Mouse (Mus musculus) naive thymus-derived CD4-positive, alpha-beta T cell, adult 5 months (primary cell): ENCODE measurements around the gene Kdelr1. TPM values are rescaled to one million over a fixed set of nuclear protein-coding genes. Genes with fewer than 3 reads are reported as not detected.

Experiments
- polyA plus RNA-seq: library from polyadenylated mRNA; unstranded; fragments of 100-300 nt; shearing (Covaris generic); gene quantifications from one replicate; pipeline ENCODE4 v1.2.1, GENCODE M21; 2017

Kdelr1 gene
- polyA plus RNA-seq = 47.7 TPM

DNA sequence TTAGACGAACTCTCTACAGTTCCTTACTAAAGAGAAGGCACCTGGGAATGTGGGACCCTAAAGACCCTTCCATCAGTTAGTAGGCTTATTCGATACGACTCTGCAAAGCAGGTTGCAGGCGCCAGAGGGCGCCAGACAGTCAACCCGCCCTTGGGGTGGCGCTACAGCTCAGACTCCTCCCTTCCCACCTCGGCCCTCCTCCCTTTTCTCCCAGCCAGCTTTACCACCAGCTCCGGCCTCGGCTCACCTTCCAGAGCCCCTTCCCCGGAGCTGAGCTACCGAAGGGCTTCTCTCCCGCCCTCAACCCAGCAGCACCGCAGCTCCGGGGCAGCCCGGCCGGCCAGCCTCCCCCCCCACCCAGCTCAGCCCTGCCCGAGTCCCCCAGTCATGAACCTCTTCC, at the start of gene Kdelr1:
TSS of gene Kdelr1 (plus strand) at position 149 of the 400 bp plus-strand sequence.

DNA sequence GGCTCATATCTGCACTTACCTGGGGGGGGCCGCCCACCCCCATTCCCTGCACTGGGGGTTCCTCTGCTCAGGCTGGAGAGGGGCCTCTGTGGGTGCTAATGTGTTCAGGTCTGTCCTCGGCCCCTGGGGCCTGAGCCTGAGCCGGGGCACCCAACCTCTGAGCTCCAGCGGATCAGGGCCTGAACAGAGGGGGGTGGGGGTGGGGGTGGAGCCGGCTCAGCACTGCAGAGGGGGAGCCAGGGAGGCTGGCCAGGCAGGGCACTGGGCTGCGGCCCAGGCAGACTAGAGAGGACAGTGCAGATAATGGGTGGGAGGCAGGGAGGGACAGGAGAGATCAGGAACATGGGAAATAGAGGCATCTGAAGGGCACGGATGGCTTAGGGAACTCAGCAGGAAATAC, 48.0 kb upstream of the Kdelr1 start, which contains the start of gene Kcnj14:
TSS of gene Kcnj14 (minus strand) at position 185 of the 400 bp plus-strand sequence.

GRCm38 (mm10) chr7:45830427-45831127, 42.0 kb upstream of the Kdelr1 start, which contains the start of gene Grwd1:
TSS of gene Grwd1 (minus strand) at chr7:45830944.

DNA sequence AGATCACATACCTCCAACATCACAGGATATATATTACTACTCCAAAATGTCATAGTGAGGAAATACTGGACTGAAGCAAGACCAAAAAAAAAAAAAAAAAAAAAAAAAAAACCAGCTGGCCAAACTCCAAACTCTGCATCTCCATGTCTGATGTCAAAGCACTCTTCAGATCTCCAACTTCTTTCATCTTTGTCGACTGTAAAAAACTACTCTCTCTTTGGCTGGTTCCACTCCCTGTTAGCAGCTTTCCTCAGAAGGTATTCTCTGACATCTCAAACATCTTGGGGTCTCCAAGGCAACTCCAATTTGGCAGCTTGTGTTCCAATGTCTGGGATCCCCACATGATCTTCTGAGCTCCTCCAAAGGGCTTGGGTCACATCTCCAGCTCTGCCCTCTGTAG, 5.7 kb downstream of the Kdelr1 start, which contains the start of gene Grin2d:
TSS of gene Grin2d (minus strand) at position 101 of the 400 bp plus-strand sequence.

DNA sequence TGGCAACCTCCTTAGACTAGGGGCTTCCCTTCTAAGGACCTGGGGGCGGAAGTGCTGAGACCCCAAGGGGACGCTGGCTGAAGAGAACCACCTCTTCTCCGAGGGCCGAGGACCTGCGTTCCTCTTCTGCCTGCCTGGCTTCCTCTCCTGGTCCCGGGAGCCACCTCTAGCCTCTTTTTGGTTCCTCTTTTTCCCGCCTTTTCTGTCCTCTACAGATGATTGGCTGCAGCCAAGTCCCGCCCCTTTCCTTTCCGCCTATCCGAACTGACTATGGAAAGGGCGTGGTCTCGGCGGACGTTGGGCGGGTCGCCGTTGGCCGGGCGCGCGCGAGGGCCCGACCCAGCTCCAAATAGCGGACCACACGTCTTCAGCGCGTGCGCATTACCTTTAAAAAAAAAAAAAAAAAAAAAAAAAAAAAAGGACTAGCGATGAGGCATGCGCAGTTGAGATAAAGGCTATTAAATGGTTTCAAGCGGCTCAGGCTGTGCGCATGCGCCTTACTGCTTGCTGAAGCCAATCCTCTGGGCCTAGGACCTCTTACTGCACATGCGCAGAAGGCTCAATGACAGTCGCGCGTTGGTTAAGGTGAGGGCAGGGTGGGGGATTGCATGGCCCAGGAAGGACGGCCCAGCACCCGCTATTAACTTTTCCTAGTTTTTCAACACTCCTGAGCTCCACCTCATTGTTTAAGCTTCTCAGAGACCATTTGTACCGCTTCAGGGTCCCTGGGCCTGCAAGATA, 24.1 kb downstream of the Kdelr1 start, which contains the start of the genes Syngr4 and Tmem143:
TSS of gene Syngr4 (minus strand) at position 198 of the 741 bp plus-strand sequence.
TSS of gene Tmem143 (plus strand) at position 425 of the 741 bp plus-strand sequence.

GRCm38 (mm10) chr7:45921242-45921621, 48.7 kb downstream of the Kdelr1 start, which contains the start of gene Emp3:
TSS of gene Emp3 (minus strand) at chr7:45921404.

DNA sequence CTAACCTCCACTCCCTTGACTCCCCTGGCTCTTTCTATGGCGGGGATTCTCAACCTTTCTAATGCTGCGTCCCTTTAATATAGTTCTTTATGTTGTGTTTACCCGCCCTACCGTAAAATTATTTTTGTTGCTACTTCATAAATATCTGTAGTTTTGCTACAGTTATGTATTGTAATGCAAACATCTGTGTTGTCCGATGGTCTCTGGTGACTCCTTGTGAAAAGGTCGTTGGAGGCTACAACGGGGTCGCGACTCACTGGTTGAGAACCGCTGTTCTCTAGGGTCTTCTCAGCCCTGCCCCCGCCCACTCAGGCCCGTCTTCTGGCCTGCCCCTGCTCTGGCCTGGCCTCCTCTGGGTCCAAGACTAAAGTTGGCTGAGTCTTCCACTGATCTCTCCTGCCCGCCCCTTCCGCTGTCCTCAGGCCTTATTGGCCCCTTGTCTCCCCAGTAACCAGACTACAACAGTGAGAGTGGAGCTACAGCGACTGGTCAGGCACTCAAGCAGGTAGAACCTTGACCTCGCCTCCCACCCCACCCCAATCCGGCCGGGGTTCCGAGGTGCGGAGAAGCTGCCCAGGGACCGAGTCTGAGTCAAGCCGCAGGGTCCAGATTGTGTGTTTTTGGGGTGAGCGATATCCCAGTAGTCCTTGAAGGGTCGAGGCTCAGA, 51.3 kb downstream of the Kdelr1 start, which contains the start of gene Ccdc114:
TSS of gene Ccdc114 (plus strand) at position 311 of the 667 bp plus-strand sequence.

Other genes starting within 250 kb of the Kdelr1 start
- 0.41 TPM for gene Rasip1, start 245.3 kb upstream of the Kdelr1 start, polyA plus RNA-seq
- gene Mamstr, start 232.8 kb upstream of the Kdelr1 start, polyA plus RNA-seq = not detected
- gene Fut2, start 206.4 kb upstream of the Kdelr1 start, polyA plus RNA-seq = not detected
- gene Ntn5, start 188.8 kb upstream of the Kdelr1 start, polyA plus RNA-seq = 0.26 TPM
- gene Sec1, start 178.4 kb upstream of the Kdelr1 start, polyA plus RNA-seq = 0.16 TPM
- 4.5 TPM for gene Car11, start 172.9 kb upstream of the Kdelr1 start, polyA plus RNA-seq
- gene Dbp, start 167.7 kb upstream of the Kdelr1 start, polyA plus RNA-seq = 15.3 TPM
- 1,856 TPM for gene Rpl18, start 157.3 kb upstream of the Kdelr1 start, polyA plus RNA-seq
- 19.2 TPM for gene Sphk2, start 154.8 kb upstream of the Kdelr1 start, polyA plus RNA-seq
- 0.36 TPM for gene Fam83e, start 151.6 kb upstream of the Kdelr1 start, polyA plus RNA-seq
- gene Spaca4, start 147.0 kb upstream of the Kdelr1 start, polyA plus RNA-seq = not detected
- not detected for gene Lmtk3, start 89.0 kb upstream of the Kdelr1 start, polyA plus RNA-seq
- gene Sult2b1, start 88.1 kb upstream of the Kdelr1 start, polyA plus RNA-seq = 4.7 TPM
- 138 TPM for gene Cyth2, start 58.2 kb upstream of the Kdelr1 start, polyA plus RNA-seq
- gene Kcnj14, start 48.0 kb upstream of the Kdelr1 start, polyA plus RNA-seq = 0.17 TPM
- gene Grwd1, start 41.8 kb upstream of the Kdelr1 start, polyA plus RNA-seq = 39.5 TPM
- gene Grin2d, start 5.6 kb downstream of the Kdelr1 start, polyA plus RNA-seq = 0.66 TPM
- not detected for gene Syngr4, start 23.9 kb downstream of the Kdelr1 start, polyA plus RNA-seq
- gene Tmem143, start 24.2 kb downstream of the Kdelr1 start, polyA plus RNA-seq = 3.1 TPM
- gene Emp3, start 48.6 kb downstream of the Kdelr1 start, polyA plus RNA-seq = 369 TPM
- 2.1 TPM for gene Ccdc114, start 51.3 kb downstream of the Kdelr1 start, polyA plus RNA-seq
- not detected for gene Abcc6, start 157.5 kb downstream of the Kdelr1 start, polyA plus RNA-seq
- gene Nomo1, start 160.9 kb downstream of the Kdelr1 start, polyA plus RNA-seq = 32.6 TPM
- not detected for gene Kcnj11, start 228.0 kb downstream of the Kdelr1 start, polyA plus RNA-seq